Mouse (Mus musculus): Measurements from ENCODE around the gene Kctd4.

GRCm38 (mm10) chr14:75992371-75992770, 37.6 kb downstream of the Kctd4 start:
- no peak for TF ChIP-seq CTCF (IDR thresholded peaks at IDR 0.05; ENCODE audit: control insufficient read depth, insufficient read depth, low read length)
- no peak for TF ChIP-seq POLR2A (IDR thresholded peaks at IDR 0.05; ENCODE audit: borderline replicate concordance, control insufficient read depth, low read depth, low read length)

All from bone marrow, adult 2 months (tissue).